Mouse (Mus musculus): Measurements from ENCODE around the gene Efcab11.
"Not testable (repeated sequence)": the region's sequence is repeated elsewhere in the genome, so short reads cannot be mapped to it uniquely, and the experiment has no call there.

The Efcab11 gene

DNA sequence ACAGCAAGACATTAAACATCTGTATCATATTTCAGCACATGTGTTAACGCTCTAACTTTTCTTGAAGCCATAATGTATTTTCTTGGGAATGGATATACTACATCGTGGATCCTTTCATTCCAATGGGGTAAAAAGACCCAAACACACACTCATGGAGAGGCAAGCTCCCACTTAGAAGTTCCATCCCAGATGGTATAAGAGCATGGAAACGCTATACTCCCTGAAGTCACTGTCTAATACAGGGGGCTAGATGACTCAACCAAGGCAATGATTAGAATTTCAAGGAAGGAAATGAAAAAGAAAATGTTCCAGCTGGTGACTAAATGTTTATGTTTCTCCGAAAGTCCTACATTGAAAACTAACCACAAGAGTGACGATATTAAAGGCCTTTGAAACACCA is 76.3 kb downstream of the Efcab11 start:
- no peak for DNase-seq (ENCODE audit: low read depth, low spot score)

- not testable (repeated sequence) for DNase-seq (ENCODE audit: low read depth, low spot score)
Measured at GRCm38 (mm10) chr12:99806741-99807140, 77.5 kb downstream of the Efcab11 start.

- DNase-seq (ENCODE audit: low read depth, low spot score), result no peak
Measured at GRCm38 (mm10) chr12:99795921-99796320, 88.3 kb downstream of the Efcab11 start.

- no peak for DNase-seq (ENCODE audit: low read depth, low spot score)
Measured at GRCm38 (mm10) chr12:99794792-99795620, 89.2 kb downstream of the Efcab11 start.

DNA sequence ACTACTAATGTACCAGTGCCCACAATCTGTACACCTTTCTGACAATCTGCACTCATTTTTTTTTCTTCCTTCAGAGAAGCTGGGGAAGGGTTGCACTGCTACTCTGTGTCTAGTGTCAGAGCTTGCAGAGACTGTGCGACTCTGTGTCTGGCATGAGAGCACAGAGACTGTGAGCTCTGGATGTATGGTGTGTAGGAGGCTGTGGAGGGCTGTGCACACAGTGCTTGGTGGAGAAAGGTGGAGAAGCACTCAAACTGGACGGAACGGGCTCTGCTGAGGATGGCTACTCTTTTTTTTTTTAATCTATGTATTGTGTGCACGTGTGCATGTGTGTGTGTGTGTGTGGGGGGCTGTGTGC is 90.1 kb downstream of the Efcab11 start:
- DNase-seq (ENCODE audit: low read depth, low spot score), result no peak

GRCm38 (mm10) chr12:99793465-99794157 is 90.6 kb downstream of the Efcab11 start:
- DNase-seq (ENCODE audit: low read depth, low spot score), result no peak

GRCm38 (mm10) chr12:99789283-99789960 is 94.8 kb downstream of the Efcab11 start:
- DNase-seq (ENCODE audit: low read depth, low spot score), result no peak

DNA sequence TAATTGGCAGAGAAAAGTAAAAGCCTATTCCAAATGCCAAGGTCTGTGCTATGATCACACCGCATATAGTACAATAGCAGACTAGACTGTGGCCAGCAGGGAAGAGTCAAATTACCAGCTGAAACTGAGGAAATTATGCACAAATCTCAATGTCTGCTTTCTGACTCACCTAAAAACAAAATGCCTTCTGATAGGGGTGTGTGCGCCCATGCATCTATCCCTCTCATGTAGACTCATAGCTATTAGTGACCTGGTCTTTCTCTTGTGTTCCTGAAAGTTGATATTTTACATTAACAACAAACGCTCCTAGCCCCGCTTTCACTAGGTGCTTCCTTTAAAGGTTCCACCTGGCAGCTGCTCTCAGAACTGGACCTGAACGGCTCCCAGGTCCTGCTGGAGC is 102.5 kb downstream of the Efcab11 start:
- DNase-seq (ENCODE audit: low read depth, low spot score), result no peak

GRCm38 (mm10) chr12:99780396-99780795 is 103.8 kb downstream of the Efcab11 start:
- DNase-seq (ENCODE audit: low read depth, low spot score), result no peak

- DNase-seq (ENCODE audit: low read depth, low spot score), result no peak
Measured at GRCm38 (mm10) chr12:99779908-99780307, 104.3 kb downstream of the Efcab11 start.

GRCm38 (mm10) chr12:99776497-99777139 is 107.6 kb downstream of the Efcab11 start:
- no peak for DNase-seq (ENCODE audit: low read depth, low spot score)

- no peak for DNase-seq (ENCODE audit: low read depth, low spot score)
Measured at GRCm38 (mm10) chr12:99774864-99775263, 109.4 kb downstream of the Efcab11 start.

DNA sequence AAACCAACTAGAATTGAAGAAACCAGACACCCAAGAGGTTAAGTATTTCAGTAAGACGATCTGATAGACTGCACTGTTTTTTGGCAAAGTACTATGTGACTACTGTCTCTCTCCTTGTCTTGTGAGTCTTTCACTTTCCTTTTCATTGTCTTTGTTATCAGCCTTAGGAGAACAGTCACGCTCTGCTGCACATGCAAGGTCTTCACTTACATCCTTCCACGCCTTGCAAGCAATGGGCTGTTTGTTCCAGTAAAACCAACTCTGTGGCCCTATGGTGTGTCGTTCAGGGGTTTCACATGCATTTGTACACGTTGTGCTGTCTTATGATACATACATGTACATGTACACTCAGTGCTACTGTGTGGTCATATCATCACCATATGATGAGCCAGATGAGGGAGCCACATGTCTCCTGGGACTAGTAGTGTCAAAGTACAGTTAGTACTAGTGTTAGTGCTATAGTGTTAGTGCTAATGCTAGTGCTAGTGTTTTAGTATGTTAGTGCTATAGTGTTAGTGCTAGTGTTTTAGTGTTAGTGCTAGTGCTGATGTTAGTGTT is 110.5 kb downstream of the Efcab11 start:
- no peak for DNase-seq (ENCODE audit: low read depth, low spot score)

- DNase-seq (ENCODE audit: low read depth, low spot score), result no peak
Measured at GRCm38 (mm10) chr12:99771018-99771417, 113.2 kb downstream of the Efcab11 start.

DNA sequence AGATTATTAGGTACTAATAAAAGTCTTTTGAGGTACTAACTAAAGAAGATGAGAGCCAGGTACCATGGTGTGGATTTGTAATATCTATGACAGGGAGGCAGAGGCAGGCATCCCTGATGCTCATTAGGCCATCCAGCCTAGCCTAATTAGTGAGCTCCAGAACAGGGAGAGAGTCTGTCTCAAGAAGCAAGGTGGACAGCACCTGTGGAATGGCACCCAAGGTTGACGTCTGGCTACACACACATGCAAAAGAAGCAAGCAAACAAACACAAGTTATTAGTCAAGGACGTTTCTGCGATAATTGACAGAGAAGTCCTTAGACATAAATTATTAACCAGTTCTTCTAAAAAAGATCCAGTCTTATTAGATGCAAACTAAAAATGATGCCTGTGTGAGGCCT is 114.6 kb downstream of the Efcab11 start:
- no peak for DNase-seq (ENCODE audit: low read depth, low spot score)

DNA sequence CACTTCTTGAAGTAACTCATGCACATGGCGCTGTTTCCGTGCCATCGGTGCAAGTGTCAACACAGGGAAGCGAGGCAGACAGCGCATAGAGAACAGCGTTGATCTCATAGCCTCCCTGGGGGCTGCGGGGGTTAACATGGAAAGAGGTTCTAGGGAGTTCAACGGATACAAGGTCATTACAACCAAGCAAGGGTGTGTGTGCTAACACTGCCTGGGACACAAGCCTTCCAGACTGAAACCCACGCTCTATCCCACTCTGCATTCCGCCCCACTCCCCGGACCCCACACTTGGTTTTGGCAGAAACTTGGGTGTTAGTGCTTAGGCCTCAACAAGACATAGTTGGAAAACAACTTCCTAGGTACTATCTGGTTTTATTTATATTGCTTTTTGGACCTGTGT is 116.5 kb downstream of the Efcab11 start:
- DNase-seq (ENCODE audit: low read depth, low spot score), result no peak

DNA sequence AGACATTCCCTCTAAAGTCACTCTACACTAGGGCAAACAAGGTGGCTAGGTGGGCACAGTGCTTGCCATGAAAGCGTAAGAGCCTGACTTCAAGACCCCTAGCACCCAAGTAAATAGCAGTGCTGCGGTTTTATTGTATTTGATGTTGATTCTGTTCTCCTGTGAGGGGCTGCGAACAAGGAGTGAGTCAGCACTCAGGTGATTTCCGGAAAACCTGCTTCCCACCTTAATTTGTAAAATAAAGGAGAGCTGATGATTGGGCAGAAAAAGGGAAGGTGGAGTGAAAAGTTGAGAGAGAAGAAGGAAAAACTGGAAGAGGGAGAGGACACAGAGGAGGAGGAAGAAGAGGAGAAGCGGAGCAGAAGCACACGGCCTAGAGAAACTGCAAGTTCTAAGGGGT is 118.3 kb downstream of the Efcab11 start:
- DNase-seq (ENCODE audit: low read depth, low spot score), result no peak

- no peak for DNase-seq (ENCODE audit: low read depth, low spot score)
Measured at GRCm38 (mm10) chr12:99764053-99764452, 120.2 kb downstream of the Efcab11 start.

- peak; percentile 42 for DNase-seq (ENCODE audit: low read depth, low spot score)
Measured at GRCm38 (mm10) chr12:99757754-99758526, 126.3 kb downstream of the Efcab11 start.

DNA sequence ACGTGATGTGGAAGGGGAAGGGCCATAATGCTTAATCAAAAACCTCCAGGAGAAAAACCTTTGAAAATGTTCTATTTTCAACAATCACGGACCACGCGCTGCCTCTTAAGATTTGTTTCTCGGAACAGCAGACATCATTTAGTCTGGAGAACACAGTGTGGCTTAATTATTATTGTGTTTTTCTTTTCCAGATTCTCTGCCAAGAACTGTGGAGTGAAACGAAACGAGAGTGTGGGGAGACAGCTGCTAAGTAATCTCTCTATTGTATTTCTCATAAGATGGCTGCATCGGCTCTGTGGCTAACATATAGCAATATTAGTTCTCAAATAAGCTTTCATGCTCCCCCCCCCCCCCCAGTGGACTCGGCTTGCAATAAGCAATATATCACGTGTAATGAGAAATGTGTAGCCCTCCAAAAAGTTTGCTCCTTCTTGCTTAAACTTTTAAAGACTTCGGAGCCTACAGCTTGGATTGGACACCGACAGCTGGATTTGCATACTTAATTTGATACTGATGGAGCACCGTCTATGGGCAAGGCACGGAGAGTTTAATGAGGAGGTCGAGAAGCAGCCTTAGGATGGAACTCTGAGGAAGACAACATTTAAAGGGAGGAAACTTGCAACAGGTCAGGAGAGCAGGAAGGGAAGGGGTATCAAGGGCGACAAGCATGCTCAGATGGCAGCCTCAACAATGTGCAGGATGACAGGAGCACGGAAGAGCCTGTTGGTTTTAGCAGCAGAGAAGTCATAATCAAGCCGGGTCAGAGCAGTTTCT is 127.1 kb downstream of the Efcab11 start:
- DNase-seq (ENCODE audit: low read depth, low spot score), result no peak
